Mouse (Mus musculus): ENCODE data around the gene Caprin1. TPM values are rescaled to one million over a fixed set of nuclear protein-coding genes. Genes with fewer than 3 reads are reported as not detected.

Caprin1 gene
- polyA plus RNA-seq, 1 experiment from 2014 or later = 559 TPM

GRCm38 (mm10) chr2:103824916-103825315 lies 27.5 kb upstream of the Caprin1 start:
- no peaks in the 10 kb centered on the region for H3K36me3 ChIP-seq
- H3K4me3 ChIP-seq = no peak overlapping the region
- no peaks in the 10 kb centered on the region for H3K4me1 ChIP-seq
- H3K4me2 ChIP-seq (replicated peaks) = no peak overlapping the region
- no peaks in the 10 kb centered on the region for H3K27me3 ChIP-seq
- H3K9ac ChIP-seq (replicated peaks) = no peak overlapping the region
- H3K9me3 ChIP-seq = no peaks in the 10 kb centered on the region
- WGBS = 91% methylated on average over 4 of the region's 4 CpGs
- no peak for ATAC-seq (ENCODE audit: low FRiP score, low read depth)
- H3K27ac ChIP-seq (replicated peaks) = no peak overlapping the region

DNA sequence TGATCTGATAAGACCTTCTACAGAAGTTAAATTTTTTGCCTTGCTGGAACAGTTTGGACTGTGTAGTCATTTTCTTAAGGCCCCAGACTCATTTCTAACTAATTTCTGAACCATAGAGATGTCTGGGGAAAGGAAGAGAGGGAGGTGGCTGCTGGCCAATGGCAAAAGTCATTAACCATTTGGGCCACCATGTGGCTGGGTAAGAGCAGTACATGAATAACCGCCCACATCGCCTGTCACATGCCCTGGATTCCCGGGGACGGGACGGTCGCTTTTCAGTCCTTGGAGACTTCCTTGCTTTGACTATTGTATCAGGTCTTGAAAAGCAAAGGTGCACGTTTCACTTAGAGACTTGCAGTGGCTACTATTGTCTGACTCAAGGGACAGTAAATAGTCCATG lies 25.1 kb upstream of the Caprin1 start:
- Histone ChIP-seq H3K27me3 (no peaks in the 10 kb centered on the region), H3K9me3 (no peaks in the 10 kb centered on the region), H3K9ac (replicated peaks) (no peak overlapping the region), H3K4me2 (replicated peaks) (no peak overlapping the region), H3K4me3 (no peak overlapping the region), H3K27ac (replicated peaks) (no peak overlapping the region), H3K36me3 (no peaks in the 10 kb centered on the region), H3K4me1 (no peaks in the 10 kb centered on the region)
- ATAC-seq (ENCODE audit: low FRiP score, low read depth) = no peak
- WGBS = 71% methylated on average over 7 of the region's 7 CpGs

DNA sequence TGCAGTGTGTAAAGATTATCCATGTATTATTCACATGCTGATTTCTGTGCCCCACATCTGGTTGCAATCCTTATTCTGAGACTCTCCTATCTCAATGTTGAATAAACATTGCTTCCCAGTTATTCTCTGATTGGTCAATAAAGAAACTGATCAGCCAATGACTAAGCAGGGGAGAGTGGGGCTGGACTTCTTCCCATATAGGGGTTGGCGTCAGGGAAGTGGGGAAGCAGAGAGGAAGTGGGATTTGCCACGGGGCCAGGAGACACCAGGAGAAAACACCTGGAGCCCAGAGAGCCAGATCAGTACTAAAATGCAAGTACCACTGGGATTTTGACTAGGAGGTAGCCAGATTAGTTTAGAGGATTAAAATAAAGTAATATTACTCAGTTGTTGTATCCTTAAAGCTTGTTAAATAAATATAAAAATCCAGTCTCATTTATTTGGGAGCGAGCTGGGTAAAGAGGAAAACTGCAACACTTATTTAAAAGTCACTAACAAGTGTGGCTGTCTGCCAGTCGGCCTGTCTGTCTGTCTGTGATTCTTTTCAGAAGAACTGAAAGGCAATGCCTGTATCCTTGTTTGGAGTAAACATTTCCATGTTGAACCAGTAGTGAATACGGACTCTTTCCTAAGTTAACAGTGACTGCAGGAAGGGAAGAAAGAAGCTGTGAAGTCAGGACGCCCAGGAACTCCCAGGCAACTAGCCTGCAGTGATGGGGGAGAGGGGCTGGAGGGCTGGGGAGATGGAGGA lies 19.9 kb upstream of the Caprin1 start:
- Histone ChIP-seq H3K9ac (replicated peaks) (no peak overlapping the region), H3K4me3 (no peak overlapping the region), H3K27ac (replicated peaks) (no peak overlapping the region), H3K9me3 (no peaks in the 10 kb centered on the region), H3K27me3 (no peaks in the 10 kb centered on the region), H3K4me2 (replicated peaks) (no peak overlapping the region), H3K36me3 (no peaks in the 10 kb centered on the region), H3K4me1 (no peaks in the 10 kb centered on the region)
- WGBS = 43% methylated on average over 6 of the region's 6 CpGs
- ATAC-seq (ENCODE audit: low FRiP score, low read depth) = 0 out of 2 replicates have a peak, but pooled peaks have one; percentile 41

DNA sequence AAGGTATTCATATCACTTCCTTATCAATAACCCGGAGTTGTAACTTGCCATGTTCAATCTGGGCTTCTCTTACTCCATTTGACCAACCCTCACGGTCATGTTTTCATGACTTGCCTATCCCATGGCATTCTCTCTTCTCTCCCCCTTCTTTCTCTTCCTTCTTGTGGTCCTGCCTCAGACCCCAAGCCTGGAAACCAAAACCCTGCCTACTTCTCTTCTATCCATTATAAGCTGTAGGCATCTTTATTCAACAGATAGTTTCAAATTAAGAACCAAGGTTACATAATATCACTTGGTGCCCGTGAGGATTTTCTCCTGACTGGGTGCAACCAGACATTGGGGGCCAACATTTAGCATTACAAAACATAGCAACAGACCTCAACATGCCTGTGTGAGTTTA lies 18.5 kb upstream of the Caprin1 start:
- Histone ChIP-seq H3K4me1 (no peaks in the 10 kb centered on the region), H3K4me2 (replicated peaks) (no peak overlapping the region), H3K36me3 (no peaks in the 10 kb centered on the region), H3K9me3 (no peaks in the 10 kb centered on the region), H3K27me3 (no peaks in the 10 kb centered on the region), H3K9ac (replicated peaks) (no peak overlapping the region), H3K4me3 (no peak overlapping the region), H3K27ac (replicated peaks) (no peak overlapping the region)
- no peak for ATAC-seq (ENCODE audit: low FRiP score, low read depth)
- 83% methylated on average over 3 of the region's 3 CpGs for WGBS

- no peak overlapping the region for H3K9ac ChIP-seq (replicated peaks)
- 68% methylated on average over 5 of the region's 5 CpGs for WGBS
- ATAC-seq (ENCODE audit: low FRiP score, low read depth) = no peak
- no peak overlapping the region for H3K4me3 ChIP-seq
- H3K9me3 ChIP-seq = no peaks in the 10 kb centered on the region
- H3K36me3 ChIP-seq = no peaks in the 10 kb centered on the region
- H3K4me1 ChIP-seq = no peaks in the 10 kb centered on the region
- H3K27me3 ChIP-seq = no peaks in the 10 kb centered on the region
- H3K4me2 ChIP-seq (replicated peaks) = no peak overlapping the region
- H3K27ac ChIP-seq (replicated peaks) = no peak overlapping the region
Measured at GRCm38 (mm10) chr2:103811465-103812191, 14.2 kb upstream of the Caprin1 start.

DNA sequence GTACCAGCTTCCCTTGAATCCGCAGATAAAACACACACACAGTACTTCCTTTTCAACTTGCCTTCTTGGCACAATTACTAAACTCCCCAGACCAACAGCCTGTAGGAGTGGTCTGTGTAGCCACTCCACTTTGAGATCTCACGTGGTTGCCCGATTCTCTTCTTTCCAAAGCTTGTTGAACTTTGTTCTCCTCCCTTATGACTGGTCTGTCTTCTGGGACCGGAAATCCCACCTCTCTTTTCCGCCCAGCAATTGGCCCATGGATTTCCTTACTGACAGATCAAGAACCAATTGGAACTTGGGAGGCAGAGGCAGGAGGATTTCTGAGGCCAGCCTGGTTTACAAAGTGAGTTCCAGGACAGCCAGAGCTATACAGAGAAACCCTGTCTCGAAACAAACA lies 13.0 kb upstream of the Caprin1 start:
- Histone ChIP-seq H3K27ac (replicated peaks) (no peak overlapping the region), H3K27me3 (no peaks in the 10 kb centered on the region)
- ATAC-seq (ENCODE audit: low FRiP score, low read depth) = no peak

DNA sequence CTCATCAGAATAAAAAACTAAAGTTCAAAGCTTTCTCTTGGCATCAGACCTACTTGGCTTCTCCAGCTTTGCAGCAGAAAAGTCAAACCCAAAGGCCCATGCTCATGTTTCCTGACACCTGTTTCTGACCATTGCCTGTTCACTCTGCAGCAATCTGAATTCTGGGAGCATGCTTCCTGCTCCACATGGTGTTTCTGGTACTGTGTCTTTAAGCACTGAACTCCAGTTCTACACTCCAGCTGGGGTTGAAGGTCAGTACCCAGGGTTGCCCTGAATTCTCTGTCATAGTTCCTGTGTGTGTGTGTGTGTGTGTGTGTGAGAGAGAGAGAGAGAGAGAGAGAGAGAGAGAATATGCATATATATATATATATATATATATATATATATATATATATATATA lies 11.0 kb upstream of the Caprin1 start:
- Histone ChIP-seq H3K4me3 (no peak overlapping the region), H3K4me2 (replicated peaks) (no peak overlapping the region), H3K27me3 (no peaks in the 10 kb centered on the region), H3K27ac (replicated peaks) (no peak overlapping the region), H3K4me1 (no peaks in the 10 kb centered on the region), H3K9me3 (no peaks in the 10 kb centered on the region), H3K9ac (replicated peaks) (no peak overlapping the region), H3K36me3 (no peaks in the 10 kb centered on the region)
- ATAC-seq (ENCODE audit: low FRiP score, low read depth) = no peak

More for the DNA sequence above, 13.0 kb upstream of the Caprin1 start:
- H3K9me3 ChIP-seq = no peaks in the 10 kb centered on the region
- H3K4me3 ChIP-seq = no peak overlapping the region
- no peak overlapping the region for H3K9ac ChIP-seq (replicated peaks)
- no peaks in the 10 kb centered on the region for H3K36me3 ChIP-seq
- H3K4me1 ChIP-seq = no peaks in the 10 kb centered on the region
- H3K4me2 ChIP-seq (replicated peaks) = no peak overlapping the region
- 88% methylated on average over 6 of the region's 6 CpGs for WGBS

GRCm38 (mm10) chr2:103803770-103804530 lies 6.5 kb upstream of the Caprin1 start:
- Histone ChIP-seq H3K27me3 (no peaks in the 10 kb centered on the region), H3K9me3 (no peaks in the 10 kb centered on the region), H3K27ac (replicated peaks) (no peak overlapping the region), H3K9ac (replicated peaks) (no peak overlapping the region), H3K4me1 (no peaks in the 10 kb centered on the region), H3K4me2 (replicated peaks) (no peak overlapping the region), H3K36me3 (no peaks in the 10 kb centered on the region), H3K4me3 (no peak overlapping the region)
- no peak for ATAC-seq (ENCODE audit: low FRiP score, low read depth)
- 82% methylated on average over 5 of the region's 5 CpGs for WGBS

DNA sequence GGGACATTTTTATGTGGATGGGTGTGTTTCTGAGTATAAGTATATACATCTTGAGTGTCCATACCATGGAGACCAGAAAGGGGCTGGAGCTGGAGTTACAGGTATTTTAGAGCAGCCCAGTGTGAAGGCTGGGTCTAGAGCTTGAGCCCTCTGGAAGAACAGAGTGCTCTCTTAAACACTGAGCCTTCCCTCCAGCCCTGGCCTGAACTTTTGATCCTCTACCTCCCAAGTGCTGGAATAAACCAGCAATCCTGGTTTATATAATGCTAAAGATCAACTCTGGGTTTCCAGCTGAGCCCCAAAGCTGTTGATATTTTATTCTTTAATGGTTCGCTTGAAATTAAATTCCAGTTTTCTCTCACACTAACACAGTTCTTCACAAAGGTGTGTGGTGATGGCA lies 5.0 kb upstream of the Caprin1 start:
- H3K36me3 ChIP-seq = no peaks in the 10 kb centered on the region
- H3K4me2 ChIP-seq (replicated peaks) = no peak overlapping the region
- no peak for ATAC-seq (ENCODE audit: low FRiP score, low read depth)
- no peak overlapping the region for H3K4me3 ChIP-seq
- H3K9ac ChIP-seq (replicated peaks) = no peak overlapping the region
- WGBS = 85% methylated on average over 1 of the region's 1 CpGs
- H3K27ac ChIP-seq (replicated peaks) = no peak overlapping the region
- H3K9me3 ChIP-seq = no peaks in the 10 kb centered on the region
- H3K4me1 ChIP-seq = 0 out of 2 replicates have a peak, but pooled peaks cover 5% of the 10 kb centered on the region
- H3K27me3 ChIP-seq = no peaks in the 10 kb centered on the region

- ATAC-seq (ENCODE audit: low FRiP score, low read depth) = peak; percentile 74
- WGBS = under 1% methylated on average over 40 of the region's 72 CpGs
- peak overlapping the region; percentile 100 for H3K27ac ChIP-seq (replicated peaks)
Measured at GRCm38 (mm10) chr2:103796861-103797466, 485 bp downstream of the Caprin1 start.

DNA sequence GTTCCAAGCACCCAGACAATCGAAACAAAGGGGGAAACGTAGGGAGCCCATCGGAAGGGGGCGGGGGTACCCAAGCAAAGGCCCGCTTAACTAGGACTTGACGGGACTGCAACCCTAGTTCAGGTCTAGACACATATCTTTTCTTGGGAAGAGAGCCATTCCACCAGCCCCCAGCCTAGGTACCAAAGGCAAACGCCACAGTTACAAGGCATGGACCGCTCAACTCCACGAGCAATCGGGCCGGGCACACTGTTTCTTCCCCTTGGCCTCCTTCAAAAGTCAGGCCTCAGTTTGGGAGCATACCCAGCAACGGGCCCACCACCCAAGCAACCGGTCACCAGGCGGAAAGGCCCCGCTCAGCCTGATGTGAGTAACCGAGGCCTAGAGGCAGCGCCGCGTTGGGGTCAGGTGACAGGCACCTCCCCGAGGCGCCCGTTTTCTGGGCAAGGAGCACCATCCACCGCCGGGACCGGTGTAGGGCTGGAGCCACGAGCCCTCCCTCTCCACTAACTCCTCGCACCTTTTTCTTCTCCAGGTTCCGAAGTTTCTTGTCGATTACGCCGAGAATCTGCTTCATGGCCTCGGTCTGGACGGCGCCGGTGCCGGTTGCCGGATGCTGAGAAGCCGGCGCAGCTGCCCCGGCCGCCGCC lies 1.1 kb downstream of the Caprin1 start:
- H3K27me3 ChIP-seq = no peaks in the 10 kb centered on the region
- H3K9ac ChIP-seq (replicated peaks) = peak overlapping the region; percentile 98
- ATAC-seq (ENCODE audit: low FRiP score, low read depth) = peak; percentile 55
- no peaks in the 10 kb centered on the region for H3K9me3 ChIP-seq
- WGBS = 0% methylated on average over 42 of the region's 42 CpGs
- peak overlapping the region; percentile 63 for H3K4me2 ChIP-seq (replicated peaks)
- H3K4me1 ChIP-seq = peaks cover 29% of the 10 kb centered on the region
- H3K4me3 ChIP-seq = peak overlapping the region; percentile 92
- H3K36me3 ChIP-seq = peaks cover 19% of the 10 kb centered on the region
- peak overlapping the region; percentile 100 for H3K27ac ChIP-seq (replicated peaks)

More at GRCm38 (mm10) chr2:103796861-103797466, 485 bp downstream of the Caprin1 start:
- H3K27me3 ChIP-seq = no peaks in the 10 kb centered on the region
- peak overlapping the region; percentile 98 for H3K9ac ChIP-seq (replicated peaks)
- H3K4me1 ChIP-seq = peaks cover 27% of the 10 kb centered on the region
- H3K36me3 ChIP-seq = peaks cover 16% of the 10 kb centered on the region
- peak overlapping the region; percentile 63 for H3K4me2 ChIP-seq (replicated peaks)
- no peaks in the 10 kb centered on the region for H3K9me3 ChIP-seq
- H3K4me3 ChIP-seq = peak overlapping the region; percentile 92
